17 mouse cellular contexts compared by ENCODE assay signal in genomic region chr7:48261511-48261910, GRCm38 (mm10).
"Had no signal": no experiment of that assay in that cellular context is flagged by ENCODE, and none has a peak within 500 bp of the region (broad histone marks: within the 10 kb centered on the region; RNA-seq: fewer than 3 reads in every experiment).

No protein-coding gene starts in this region.

- ATAC-seq: liver, embryonic 12.5 days; liver, postnatal 0 days; lung, postnatal 0 days; midbrain, embryonic 13.5 days; midbrain, embryonic 15.5 days; midbrain, embryonic 16.5 days had no signal

- DNase-seq: left cerebral cortex, postnatal 4 days; liver; liver, embryonic 13.5 days; liver, postnatal 0 days; lung, adult 18-20 months; lung, adult 2 months; lung, embryonic 14.5 days; lung, postnatal 10 days; lung, postnatal 14 days; lung, postnatal 36 days; lung, postnatal 4 days; midbrain, embryonic 14.5 days had no signal
